Mouse (Mus musculus): ENCODE measurements around the gene Cdh22.

Gene Cdh22

GRCm38 (mm10) chr2:165207689-165208088 is 27.0 kb downstream of the Cdh22 start:
- no peak for DNase-seq (ENCODE audit: low spot score in 2 of 2)

- no peak for DNase-seq (ENCODE audit: low spot score in 2 of 2)
Measured at GRCm38 (mm10) chr2:165207086-165207485, 27.6 kb downstream of the Cdh22 start.

- no peak for DNase-seq (ENCODE audit: low spot score in 2 of 2)
Measured at GRCm38 (mm10) chr2:165205486-165205885, 29.2 kb downstream of the Cdh22 start.

- DNase-seq (ENCODE audit: low spot score in 2 of 2): no peak
Measured at GRCm38 (mm10) chr2:165204931-165205330, 29.7 kb downstream of the Cdh22 start.

GRCm38 (mm10) chr2:165201761-165202751 is 32.6 kb downstream of the Cdh22 start:
- no peak for DNase-seq (ENCODE audit: low spot score in 2 of 2)

- DNase-seq (ENCODE audit: low spot score in 2 of 2): no peak
Measured at GRCm38 (mm10) chr2:165197546-165197945, 37.1 kb downstream of the Cdh22 start.

GRCm38 (mm10) chr2:165195411-165196182 is 39.1 kb downstream of the Cdh22 start:
- no peak for DNase-seq (ENCODE audit: low spot score in 2 of 2)

GRCm38 (mm10) chr2:165191483-165191882 is 43.2 kb downstream of the Cdh22 start:
- DNase-seq (ENCODE audit: low spot score in 2 of 2): no peak

- DNase-seq (ENCODE audit: low spot score in 2 of 2): no peak
Measured at GRCm38 (mm10) chr2:165189546-165189945, 45.1 kb downstream of the Cdh22 start.

- DNase-seq (ENCODE audit: low spot score in 2 of 2): no peak
Measured at GRCm38 (mm10) chr2:165187648-165188380, 46.8 kb downstream of the Cdh22 start.

GRCm38 (mm10) chr2:165184015-165184633 is 50.5 kb downstream of the Cdh22 start:
- DNase-seq (ENCODE audit: low spot score in 2 of 2): no peak

GRCm38 (mm10) chr2:165182085-165182976 is 52.3 kb downstream of the Cdh22 start:
- no peak for DNase-seq (ENCODE audit: low spot score in 2 of 2)

- DNase-seq (ENCODE audit: low spot score in 2 of 2): no peak
Measured at GRCm38 (mm10) chr2:165179231-165179630, 55.4 kb downstream of the Cdh22 start.

- no peak for DNase-seq (ENCODE audit: low spot score in 2 of 2)
Measured at GRCm38 (mm10) chr2:165176965-165177364, 57.7 kb downstream of the Cdh22 start.

- no peak for DNase-seq (ENCODE audit: low spot score in 2 of 2)
Measured at GRCm38 (mm10) chr2:165166664-165167435, 67.8 kb downstream of the Cdh22 start.

- no peak for DNase-seq (ENCODE audit: low spot score in 2 of 2)
Measured at GRCm38 (mm10) chr2:165162221-165162620, 72.4 kb downstream of the Cdh22 start.

- DNase-seq (ENCODE audit: low spot score in 2 of 2): no peak
Measured at GRCm38 (mm10) chr2:165160466-165160865, 74.2 kb downstream of the Cdh22 start.

GRCm38 (mm10) chr2:165159055-165159688 is 75.5 kb downstream of the Cdh22 start:
- DNase-seq (ENCODE audit: low spot score in 2 of 2): no peak

- no peak for DNase-seq (ENCODE audit: low spot score in 2 of 2)
Measured at GRCm38 (mm10) chr2:165158317-165158716, 76.3 kb downstream of the Cdh22 start.

All from spleen, postnatal 4 days (tissue).